Mouse (Mus musculus): ENCODE results near the gene Mcrip2. TPM values are rescaled to one million over a fixed set of nuclear protein-coding genes. Genes with fewer than 3 reads are reported as not detected.

The Mcrip2 gene
- polyA plus RNA-seq, 1 experiment from 2014 or later: 8.5 TPM

DNA sequence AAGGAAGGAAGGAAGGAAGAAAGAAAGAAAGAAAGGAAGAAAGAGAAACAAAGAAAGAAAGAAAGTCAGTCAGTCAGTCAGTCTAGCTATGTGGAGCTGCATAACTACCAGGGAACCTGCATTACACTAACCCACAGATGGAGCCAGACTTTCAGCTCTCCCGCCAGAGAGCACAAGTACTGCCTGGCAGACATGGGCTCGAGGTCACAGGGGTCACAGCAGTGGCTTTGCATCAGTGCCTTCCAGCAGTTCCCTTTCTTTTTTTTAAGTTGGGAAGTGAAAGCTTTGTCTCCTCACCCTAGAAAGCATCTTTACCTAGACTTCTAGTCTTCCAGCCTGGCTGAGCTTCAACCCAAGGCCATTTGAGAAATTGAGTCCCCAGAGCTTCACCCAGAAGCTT lies 26.9 kb upstream of the Mcrip2 start:
- ATAC-seq (ENCODE audit: low FRiP score, low read depth): no peak
- Histone ChIP-seq H3K4me2 (replicated peaks) (no peak overlapping the region), H3K4me1 (0 out of 2 replicates have a peak, but pooled peaks cover 4% of the 10 kb centered on the region), H3K9me3 (no peaks in the 10 kb centered on the region), H3K27me3 (no peaks in the 10 kb centered on the region), H3K4me3 (no peak overlapping the region), H3K27ac (replicated peaks) (peak overlapping the region; percentile 20; the same call in 1 of the 2 replicates), H3K36me3 (peaks cover under 1% of the 10 kb centered on the region; the same call in 1 of the 2 replicates), H3K9ac (replicated peaks) (no peak overlapping the region)
- WGBS: 18% methylated on average over 2 of the region's 2 CpGs

DNA sequence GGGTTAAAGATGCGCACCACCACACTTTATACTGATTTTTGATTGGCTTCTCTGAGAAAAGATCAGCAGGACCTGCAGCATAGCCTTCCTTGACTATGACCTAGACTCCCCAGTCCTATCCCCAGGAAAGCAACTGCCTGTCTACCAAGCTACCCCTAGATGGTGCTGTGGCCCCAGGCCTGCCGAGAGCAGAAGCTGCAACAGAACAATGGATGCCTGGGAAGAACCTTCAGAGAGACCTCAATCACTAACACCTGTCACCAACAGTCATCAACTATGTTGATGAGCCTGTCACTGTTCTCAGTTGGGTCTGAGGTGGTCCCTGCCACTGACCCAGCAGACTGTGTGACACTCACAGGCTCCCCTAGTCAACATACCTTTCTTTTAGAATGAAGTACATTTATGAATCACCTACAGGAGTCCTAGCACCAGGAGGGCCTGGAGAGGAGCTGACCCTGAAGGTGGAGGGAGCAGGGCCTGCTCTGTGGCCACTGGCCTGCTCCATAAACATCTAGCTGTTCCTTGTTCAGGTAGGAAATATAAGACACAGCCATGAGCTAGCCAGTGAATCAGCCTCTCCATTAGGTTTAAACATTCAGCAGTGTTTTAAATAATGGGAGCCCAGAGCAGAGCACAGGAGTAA lies 25.5 kb upstream of the Mcrip2 start:
- H3K27me3 ChIP-seq: no peaks in the 10 kb centered on the region
- H3K27ac ChIP-seq (replicated peaks): peak overlapping the region; percentile 58
- H3K9me3 ChIP-seq: no peaks in the 10 kb centered on the region
- H3K4me1 ChIP-seq: 0 out of 2 replicates have a peak, but pooled peaks cover 4% of the 10 kb centered on the region
- no peak overlapping the region for H3K4me3 ChIP-seq
- no peak overlapping the region for H3K4me2 ChIP-seq (replicated peaks)
- H3K36me3 ChIP-seq: peaks cover 8% of the 10 kb centered on the region
- H3K9ac ChIP-seq (replicated peaks): no peak overlapping the region
- peak; percentile 54; the same call in 1 of the 2 replicates for ATAC-seq (ENCODE audit: low FRiP score, low read depth)
- WGBS: 39% methylated on average over 2 of the region's 2 CpGs

DNA sequence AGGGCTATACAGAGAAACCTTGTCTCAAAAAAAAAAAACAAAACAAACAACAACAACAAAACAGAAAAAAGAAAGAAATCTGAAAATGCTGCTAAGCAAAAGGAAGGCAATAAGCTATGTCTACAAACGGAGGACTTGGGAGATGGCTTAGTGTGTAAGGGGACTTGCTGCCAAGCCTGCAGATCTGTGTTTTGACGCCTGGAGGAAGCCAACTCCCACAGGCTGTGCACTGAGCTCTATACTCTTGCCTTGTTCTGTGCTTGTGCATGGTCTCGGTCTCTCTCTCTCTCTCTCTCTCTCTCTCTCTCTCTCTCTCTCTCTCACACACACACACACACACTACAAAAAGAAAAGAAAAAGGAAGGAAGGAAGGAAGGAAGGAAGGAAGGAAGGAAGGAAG lies 20.3 kb upstream of the Mcrip2 start:
- no peak overlapping the region for H3K27ac ChIP-seq (replicated peaks)
- H3K27me3 ChIP-seq: no peaks in the 10 kb centered on the region
- no peak for ATAC-seq (ENCODE audit: low FRiP score, low read depth)
- no peak overlapping the region for H3K9ac ChIP-seq (replicated peaks)
- H3K4me2 ChIP-seq (replicated peaks): no peak overlapping the region
- WGBS: 92% methylated on average over 3 of the region's 3 CpGs
- H3K4me1 ChIP-seq: no peaks in the 10 kb centered on the region
- no peak overlapping the region for H3K4me3 ChIP-seq
- no peaks in the 10 kb centered on the region for H3K9me3 ChIP-seq
- peaks cover 32% of the 10 kb centered on the region for H3K36me3 ChIP-seq

DNA sequence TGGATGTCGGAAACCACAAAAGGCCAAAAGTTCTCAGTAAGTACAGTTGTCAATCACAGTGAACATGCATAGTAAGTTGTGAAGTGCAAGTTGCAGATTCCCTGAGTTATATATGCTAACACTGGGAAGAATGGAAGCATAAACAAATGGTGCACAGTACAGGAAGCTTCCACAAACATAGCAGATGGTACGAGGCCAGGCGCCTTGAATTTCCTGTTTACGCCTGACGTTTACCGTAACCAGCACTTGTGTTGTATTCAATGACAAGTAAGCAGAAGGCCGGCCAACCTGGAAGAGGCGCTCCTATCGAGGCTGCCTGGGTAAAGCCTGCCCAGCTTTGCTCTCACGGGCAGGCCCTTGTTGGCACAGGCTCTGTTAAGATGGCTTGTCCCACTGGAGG lies 18.9 kb upstream of the Mcrip2 start:
- Histone ChIP-seq H3K4me3 (no peak overlapping the region), H3K9ac (replicated peaks) (no peak overlapping the region), H3K4me1 (peaks cover 1% of the 10 kb centered on the region; the same call in 1 of the 2 replicates), H3K27me3 (no peaks in the 10 kb centered on the region), H3K4me2 (replicated peaks) (no peak overlapping the region), H3K36me3 (peaks cover 46% of the 10 kb centered on the region), H3K9me3 (no peaks in the 10 kb centered on the region), H3K27ac (replicated peaks) (no peak overlapping the region)
- WGBS: 95% methylated on average over 10 of the region's 10 CpGs
- no peak for ATAC-seq (ENCODE audit: low FRiP score, low read depth)

DNA sequence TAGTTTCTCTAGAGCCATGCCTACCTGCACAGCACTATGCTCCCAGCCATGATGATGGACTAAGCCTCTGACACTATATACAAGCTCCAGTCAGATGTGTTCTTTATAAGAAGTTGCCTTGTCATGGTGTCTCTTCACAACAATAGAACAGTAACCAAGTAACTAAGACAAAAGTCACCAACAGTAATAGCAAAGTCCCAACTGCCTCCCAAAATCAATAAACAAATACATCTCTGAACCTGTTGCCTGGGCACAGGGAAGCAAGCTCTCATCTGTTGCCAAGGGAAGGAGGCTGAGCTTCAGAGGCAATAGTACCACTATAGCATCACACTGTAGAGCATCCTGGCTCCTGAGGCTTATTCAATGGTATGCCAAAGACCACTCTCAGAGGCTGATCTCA lies 18.2 kb upstream of the Mcrip2 start:
- Histone ChIP-seq H3K9me3 (no peaks in the 10 kb centered on the region), H3K4me2 (replicated peaks) (no peak overlapping the region), H3K4me3 (no peak overlapping the region), H3K9ac (replicated peaks) (no peak overlapping the region), H3K4me1 (peaks cover 4% of the 10 kb centered on the region), H3K36me3 (peaks cover 49% of the 10 kb centered on the region), H3K27ac (replicated peaks) (no peak overlapping the region), H3K27me3 (no peaks in the 10 kb centered on the region)
- ATAC-seq (ENCODE audit: low FRiP score, low read depth): no peak

DNA sequence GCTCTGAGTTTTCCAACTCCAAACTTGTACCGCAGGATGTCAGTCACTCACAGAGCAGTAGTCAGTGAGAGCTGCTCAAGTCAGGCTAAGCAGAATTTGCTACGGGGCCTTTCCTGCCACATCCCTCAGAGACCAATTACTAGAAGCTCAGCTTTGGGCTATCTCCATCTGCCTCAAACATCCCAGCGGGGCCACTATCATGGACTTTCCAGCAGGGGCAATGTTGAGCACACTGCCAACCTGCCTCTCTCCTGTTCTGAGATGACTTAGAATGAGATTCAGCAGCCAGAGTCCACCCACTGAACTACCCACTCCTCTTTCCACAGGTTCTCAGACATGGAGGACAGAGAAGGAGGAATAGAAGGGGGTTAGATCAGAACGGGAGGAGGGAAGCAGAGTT lies 17.1 kb upstream of the Mcrip2 start:
- no peak overlapping the region for H3K27ac ChIP-seq (replicated peaks)
- H3K9ac ChIP-seq (replicated peaks): no peak overlapping the region
- peak; percentile 16; the same call in 1 of the 2 replicates for ATAC-seq (ENCODE audit: low FRiP score, low read depth)
- H3K9me3 ChIP-seq: no peaks in the 10 kb centered on the region
- H3K4me3 ChIP-seq: no peak overlapping the region
- peaks cover 16% of the 10 kb centered on the region for H3K4me1 ChIP-seq
- no peak overlapping the region for H3K4me2 ChIP-seq (replicated peaks)
- WGBS: 69% methylated on average over 4 of the region's 4 CpGs
- H3K27me3 ChIP-seq: no peaks in the 10 kb centered on the region
- H3K36me3 ChIP-seq: peaks cover 49% of the 10 kb centered on the region

DNA sequence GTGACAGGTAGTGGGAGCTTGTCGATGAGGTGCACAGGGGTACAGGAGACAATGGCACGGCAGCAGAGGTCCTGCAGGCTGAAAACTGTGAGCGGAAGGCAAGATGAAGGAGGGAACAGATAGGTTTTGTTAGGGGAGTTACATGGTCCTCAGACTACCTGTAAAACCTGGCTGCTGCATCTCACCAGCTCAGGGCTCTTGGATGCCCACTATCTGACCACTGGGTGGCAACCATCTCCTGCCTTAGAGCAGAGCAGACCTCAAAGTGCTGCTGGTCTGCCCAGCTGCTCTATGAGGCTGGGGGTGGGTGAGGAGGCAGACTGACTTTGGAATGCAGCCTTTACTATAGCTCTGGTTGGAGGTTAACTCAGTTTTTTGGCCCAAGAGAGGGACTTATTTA lies 15.3 kb upstream of the Mcrip2 start:
- Histone ChIP-seq H3K4me1 (peaks cover 26% of the 10 kb centered on the region), H3K4me3 (no peak overlapping the region), H3K27me3 (no peaks in the 10 kb centered on the region), H3K27ac (replicated peaks) (0 out of 2 replicates have a peak overlapping the region, but pooled peaks have one; percentile 30), H3K9me3 (no peaks in the 10 kb centered on the region), H3K9ac (replicated peaks) (no peak overlapping the region), H3K4me2 (replicated peaks) (no peak overlapping the region), H3K36me3 (peaks cover 46% of the 10 kb centered on the region)
- WGBS: 90% methylated on average over 3 of the region's 3 CpGs
- ATAC-seq (ENCODE audit: low FRiP score, low read depth): no peak

DNA sequence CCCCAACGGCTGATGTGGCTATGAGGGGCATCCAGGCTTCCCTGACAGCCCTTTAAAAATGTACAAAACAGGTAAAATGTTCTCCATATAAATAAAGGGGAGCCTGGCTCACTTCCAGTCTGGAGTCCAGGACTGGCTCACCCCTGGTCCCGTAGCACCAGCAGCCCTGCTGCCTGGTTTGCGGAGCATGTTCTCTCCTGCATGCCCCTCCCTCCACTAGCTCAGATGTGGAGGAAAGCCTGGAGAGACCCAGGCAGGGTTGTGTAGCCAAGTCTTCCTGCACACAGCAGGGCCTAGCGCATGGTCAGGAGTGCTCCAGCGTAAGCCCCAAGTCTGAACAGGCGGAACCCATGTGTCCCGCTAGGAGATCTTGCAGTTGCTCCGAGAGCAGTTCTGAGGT lies 14.7 kb upstream of the Mcrip2 start:
- H3K4me1 ChIP-seq: peaks cover 26% of the 10 kb centered on the region
- H3K4me3 ChIP-seq: no peak overlapping the region
- no peak for ATAC-seq (ENCODE audit: low FRiP score, low read depth)
- no peak overlapping the region for H3K9ac ChIP-seq (replicated peaks)
- 0 out of 2 replicates have a peak overlapping the region, but pooled peaks have one; percentile 30 for H3K27ac ChIP-seq (replicated peaks)
- H3K27me3 ChIP-seq: no peaks in the 10 kb centered on the region
- 81% methylated on average over 8 of the region's 8 CpGs for WGBS
- no peaks in the 10 kb centered on the region for H3K9me3 ChIP-seq
- H3K36me3 ChIP-seq: peaks cover 48% of the 10 kb centered on the region
- no peak overlapping the region for H3K4me2 ChIP-seq (replicated peaks)

DNA sequence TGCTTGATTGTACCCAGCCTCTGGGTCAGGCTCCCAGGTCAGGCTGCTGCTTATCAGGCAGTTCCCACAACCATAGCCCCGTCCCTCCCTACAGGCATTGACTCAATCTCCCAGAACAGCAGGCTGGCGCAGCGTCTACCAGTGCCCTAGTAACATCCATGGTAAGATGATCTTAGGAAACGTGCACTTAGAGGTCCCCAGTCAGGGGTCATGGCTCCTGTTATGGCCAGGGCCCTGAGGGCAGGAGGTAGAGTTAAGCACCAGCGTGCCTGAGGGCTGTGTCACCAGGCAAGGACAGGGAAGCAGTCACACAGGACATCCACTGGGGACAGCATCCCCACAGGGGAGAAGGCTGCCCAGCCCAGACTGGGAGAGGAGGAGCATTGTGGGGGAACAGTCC lies 13.7 kb upstream of the Mcrip2 start:
- Histone ChIP-seq H3K4me2 (replicated peaks) (no peak overlapping the region), H3K4me1 (peaks cover 26% of the 10 kb centered on the region), H3K27me3 (no peaks in the 10 kb centered on the region), H3K36me3 (peaks cover 47% of the 10 kb centered on the region), H3K9ac (replicated peaks) (no peak overlapping the region), H3K27ac (replicated peaks) (0 out of 2 replicates have a peak overlapping the region, but pooled peaks have one; percentile 30), H3K9me3 (no peaks in the 10 kb centered on the region), H3K4me3 (no peak overlapping the region)
- WGBS: 32% methylated on average over 5 of the region's 5 CpGs
- no peak for ATAC-seq (ENCODE audit: low FRiP score, low read depth)

DNA sequence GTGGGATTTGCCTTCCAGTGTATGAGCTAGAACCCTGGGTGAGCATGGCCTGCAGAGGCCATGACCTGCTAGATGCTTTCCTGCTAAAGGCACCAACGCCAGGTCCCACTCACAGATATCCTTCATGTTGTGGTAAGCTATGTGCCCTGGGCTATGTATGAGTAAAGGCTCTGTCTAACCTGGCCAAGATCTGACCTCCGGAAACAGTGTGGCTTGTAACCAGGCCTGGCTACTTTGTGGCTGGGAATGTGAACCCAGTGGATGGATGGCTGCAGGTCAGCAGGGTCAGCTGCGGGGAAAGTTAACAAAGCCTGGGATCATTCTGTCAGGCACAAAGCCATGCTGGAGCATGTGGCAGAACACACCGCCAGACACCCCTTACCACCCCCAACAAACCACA lies 13.1 kb upstream of the Mcrip2 start:
- Histone ChIP-seq H3K4me1 (peaks cover 32% of the 10 kb centered on the region), H3K9me3 (no peaks in the 10 kb centered on the region), H3K9ac (replicated peaks) (peak overlapping the region; percentile 34; the same call in 1 of the 2 replicates), H3K36me3 (peaks cover 47% of the 10 kb centered on the region), H3K27ac (replicated peaks) (peak overlapping the region; percentile 78), H3K4me2 (replicated peaks) (no peak overlapping the region), H3K27me3 (no peaks in the 10 kb centered on the region), H3K4me3 (no peak overlapping the region)
- no peak for ATAC-seq (ENCODE audit: low FRiP score, low read depth)
- 15% methylated on average over 4 of the region's 4 CpGs for WGBS

DNA sequence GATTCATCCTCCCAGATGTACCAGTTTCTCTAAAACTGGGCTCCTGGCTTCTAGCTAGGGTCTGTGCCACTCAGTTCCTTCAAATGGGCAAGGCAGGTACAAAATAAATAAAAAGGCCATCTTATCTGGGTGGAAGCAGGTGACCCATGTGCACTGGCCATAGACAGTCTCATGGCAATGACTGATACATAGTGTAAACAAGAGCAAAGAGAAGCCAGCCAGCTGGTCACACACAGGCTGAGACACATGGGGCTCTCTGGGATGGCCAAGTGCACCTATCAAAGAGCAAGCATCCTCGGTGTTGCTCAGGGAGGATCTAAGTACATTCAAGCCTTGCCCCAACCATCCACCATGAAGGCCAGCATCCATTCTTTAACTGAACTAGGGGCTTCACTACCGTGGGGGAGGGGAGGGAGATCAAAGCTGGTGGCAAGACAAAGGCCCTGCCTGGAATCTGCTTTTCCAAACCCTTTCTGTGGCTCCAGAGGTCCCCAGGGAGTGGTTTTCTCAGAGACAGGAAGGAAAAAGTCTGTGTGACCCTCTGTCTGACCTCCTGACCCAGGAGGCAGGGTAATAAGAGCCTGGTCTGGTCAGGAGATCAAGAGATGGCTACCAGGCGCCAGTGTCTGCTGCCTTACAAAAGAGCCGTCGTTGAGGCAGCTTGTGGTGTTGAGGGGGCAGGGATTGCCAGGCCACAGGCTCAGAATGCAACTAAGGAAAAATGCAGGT lies 12.5 kb upstream of the Mcrip2 start:
- H3K27me3 ChIP-seq: no peaks in the 10 kb centered on the region
- no peaks in the 10 kb centered on the region for H3K9me3 ChIP-seq
- 3% methylated on average over 5 of the region's 5 CpGs for WGBS
- peaks cover 38% of the 10 kb centered on the region for H3K4me1 ChIP-seq
- H3K36me3 ChIP-seq: peaks cover 47% of the 10 kb centered on the region
- H3K27ac ChIP-seq (replicated peaks): peak overlapping the region; percentile 78
- H3K9ac ChIP-seq (replicated peaks): peak overlapping the region; percentile 34
- H3K4me3 ChIP-seq: no peak overlapping the region
- ATAC-seq (ENCODE audit: low FRiP score, low read depth): no peak
- 0 out of 2 replicates have a peak overlapping the region, but pooled peaks have one; percentile 3 for H3K4me2 ChIP-seq (replicated peaks)

DNA sequence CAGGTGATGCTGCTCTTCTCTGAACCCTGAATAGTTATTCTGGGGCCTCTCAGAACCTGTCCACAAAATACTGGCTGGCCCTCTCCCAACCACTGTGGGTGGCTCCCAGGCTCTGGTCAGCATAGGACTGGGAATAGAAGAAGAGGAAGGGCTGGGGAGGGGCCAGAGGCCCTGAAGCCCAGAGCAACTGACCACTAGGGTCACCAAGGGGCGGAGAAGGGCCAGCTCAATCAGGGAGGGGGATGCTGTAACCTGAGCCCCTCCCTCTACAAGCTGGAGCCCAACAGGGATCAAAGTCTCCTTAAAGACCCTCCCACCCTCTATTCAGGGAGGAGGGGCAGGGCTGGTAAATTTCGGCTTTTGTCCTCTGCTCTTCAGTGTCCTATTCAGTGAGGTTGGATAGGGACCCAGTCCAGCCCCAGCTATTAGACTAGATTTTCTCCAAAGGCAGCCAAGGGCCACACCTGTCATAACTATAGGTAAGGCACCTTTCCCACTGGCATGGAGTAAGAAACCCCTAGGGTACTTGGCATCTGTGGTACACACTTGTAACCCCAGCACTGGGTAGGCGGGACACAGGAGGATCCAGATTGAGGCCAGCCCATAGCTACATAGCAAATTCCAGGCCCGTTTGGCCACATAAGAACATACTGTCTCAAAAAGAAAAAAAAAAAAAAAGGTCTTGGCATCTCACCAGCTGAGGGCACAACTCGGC lies 11.8 kb upstream of the Mcrip2 start, which contains the start of gene Wfikkn1:
Gene Wfikkn1, minus strand, starts transcription at position 663 of the 715 bp plus-strand sequence.
- 22% methylated on average over 5 of the region's 5 CpGs for WGBS
- peaks cover 42% of the 10 kb centered on the region for H3K4me1 ChIP-seq
- peak within 1 kb of the TSS; percentile 34 for H3K9ac ChIP-seq (replicated peaks)
- H3K4me3 ChIP-seq: no peak within 1 kb of the TSS
- ATAC-seq (ENCODE audit: low FRiP score, low read depth): no peak
- H3K27me3 ChIP-seq: no peaks in the 10 kb centered on the region
- no peaks in the 10 kb centered on the region for H3K9me3 ChIP-seq
- H3K36me3 ChIP-seq: peaks cover 47% of the 10 kb centered on the region
- H3K27ac ChIP-seq (replicated peaks): peak within 1 kb of the TSS; percentile 78
- H3K4me2 ChIP-seq (replicated peaks): 0 out of 2 replicates have a peak within 1 kb of the TSS, but pooled peaks have one; percentile 3

Data from midbrain, embryonic 12.5 days (tissue).